Mouse (Mus musculus) hindbrain, embryonic 16.5 days (tissue): ENCODE data around the gene Mtch1. TPM values are rescaled to one million over a fixed set of nuclear protein-coding genes. Genes with fewer than 3 reads are reported as not detected.
"Not testable (repeated sequence)": the region's sequence is repeated elsewhere in the genome, so short reads cannot be mapped to it uniquely, and the experiment has no call there.

ENCODE experiments used
- ATAC-seq: fragments of 200-750 bp; cut with Nextera tagmentation; 2 replicates; pipeline ENCODE4 v1.8.0; 2017; ENCODE audit warnings: moderate TSS enrichment, moderate library complexity
- H3K27ac ChIP-seq: fragments of 300-500 bp; sonication (generic); 2 replicates; pipeline ENCODE4 v1.5.1; 2014; ENCODE audit warnings: low read depth, mild to moderate bottlenecking, control low read depth, low read length, moderate library complexity
- H3K27me3 ChIP-seq: fragments of 300-500 bp; sonication (generic); replicated peaks from 2 replicates; pipeline ENCODE4 v1.6.1; 2014; ENCODE audit warnings: low read length; ENCODE audit not compliant: control insufficient read depth, insufficient read depth
- H3K36me3 ChIP-seq: fragments of 300-500 bp; sonication (generic); 2 replicates; pipeline ENCODE4 v1.6.1; 2014; ENCODE audit warnings: mild to moderate bottlenecking, low read length, moderate library complexity, mixed read lengths; ENCODE audit not compliant: control insufficient read depth, insufficient read depth
- H3K4me1 ChIP-seq: fragments of 300-500 bp; sonication (generic); 2 replicates; pipeline ENCODE4 v1.6.1; 2014; ENCODE audit warnings: low read depth, low read length; ENCODE audit not compliant: control insufficient read depth, insufficient read depth
- H3K4me2 ChIP-seq: fragments of 300-500 bp; sonication (generic); 2 replicates; pipeline ENCODE4 v1.6.1; 2014; ENCODE audit warnings: mild to moderate bottlenecking, low read length, control low read depth, moderate library complexity
- H3K4me3 ChIP-seq: fragments of 300-500 bp; sonication (generic); 2 replicates; pipeline ENCODE4 v1.5.1; 2014; ENCODE audit warnings: mild to moderate bottlenecking, low read length, control low read depth, moderate library complexity
- H3K9ac ChIP-seq: fragments of 300-500 bp; sonication (generic); 2 replicates; pipeline ENCODE4 v1.6.1; 2014; ENCODE audit warnings: low read depth, mild to moderate bottlenecking, control low read depth, low read length, moderate library complexity
- H3K9me3 ChIP-seq: fragments of 300-500 bp; sonication (generic); 2 replicates; pipeline ENCODE4 v1.6.1; 2014; ENCODE audit warnings: mild to moderate bottlenecking, low read length, moderate library complexity; ENCODE audit not compliant: control insufficient read depth
- WGBS: fragments of 180-500 bp; shearing (Covaris S2); extraction: QIAGEN DNeasy Blood & Tissue Kit; methylation state at CpG from one replicate; pipeline ENCODE4 v1.1.7; 2014; 5-methylcytosine and 5-hydroxymethylcytosine counted together
- polyA plus RNA-seq: library from polyadenylated mRNA; unstranded; fragments of >200 nt; fragmentation: Nextera tagmentation; extraction: Ambion mirVana; gene quantifications from 2 replicates; pipeline ENCODE4 v1.2.1, GENCODE M21; 2015

The Mtch1 gene
- polyA plus RNA-seq, 1 experiment from 2014 or later: 328 TPM

GRCm38 (mm10) chr17:29319881-29320639 is 27.7 kb downstream of the Mtch1 start:
- H3K27ac ChIP-seq: no peak overlapping the region
- H3K9me3 ChIP-seq: no peaks in the 10 kb centered on the region
- H3K4me1 ChIP-seq: no peaks in the 10 kb centered on the region
- H3K36me3 ChIP-seq: no peaks in the 10 kb centered on the region
- no peak overlapping the region for H3K9ac ChIP-seq
- ATAC-seq: no peak
- peaks cover 15% of the 10 kb centered on the region for H3K27me3 ChIP-seq
- H3K4me2 ChIP-seq: no peak overlapping the region
- no peak overlapping the region for H3K4me3 ChIP-seq
- WGBS: 78% methylated on average over 8 of the region's 8 CpGs

GRCm38 (mm10) chr17:29319476-29319875 is 28.3 kb downstream of the Mtch1 start:
- Histone ChIP-seq H3K27me3 (peaks cover 15% of the 10 kb centered on the region), H3K4me2 (no peak overlapping the region), H3K36me3 (no peaks in the 10 kb centered on the region), H3K4me3 (no peak overlapping the region), H3K9me3 (no peaks in the 10 kb centered on the region), H3K9ac (no peak overlapping the region), H3K4me1 (no peaks in the 10 kb centered on the region), H3K27ac (no peak overlapping the region)
- no peak for ATAC-seq
- WGBS: 94% methylated on average over 7 of the region's 7 CpGs

GRCm38 (mm10) chr17:29318731-29319250 is 28.9 kb downstream of the Mtch1 start:
- H3K36me3 ChIP-seq: no peaks in the 10 kb centered on the region
- ATAC-seq: no peak
- no peaks in the 10 kb centered on the region for H3K4me1 ChIP-seq
- 48% methylated on average over 6 of the region's 6 CpGs for WGBS
- no peak overlapping the region for H3K4me2 ChIP-seq
- H3K27ac ChIP-seq: no peak overlapping the region
- no peak overlapping the region for H3K4me3 ChIP-seq
- peaks cover 15% of the 10 kb centered on the region for H3K27me3 ChIP-seq
- no peaks in the 10 kb centered on the region for H3K9me3 ChIP-seq
- H3K9ac ChIP-seq: no peak overlapping the region

DNA sequence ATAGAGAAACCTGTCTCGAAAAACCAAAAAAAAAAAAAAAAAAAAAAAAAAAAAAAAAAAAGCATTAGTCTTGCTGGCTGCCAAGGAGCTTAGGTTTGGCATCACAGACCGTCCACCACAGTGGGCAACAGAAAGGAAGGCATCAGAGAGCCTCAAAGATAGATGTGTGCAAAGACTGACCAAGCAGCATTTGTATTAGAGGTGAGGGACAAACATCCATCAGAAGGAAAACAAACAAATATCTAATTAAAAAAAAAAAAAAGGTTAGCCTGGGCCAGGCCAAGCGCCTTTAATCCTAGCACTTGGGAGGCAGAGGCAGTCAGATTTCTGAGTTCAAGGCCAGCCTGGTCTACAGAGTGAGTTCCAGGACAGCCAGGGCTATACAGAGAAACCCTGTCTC is 30.4 kb downstream of the Mtch1 start, which contains the start of gene Pi16:
Gene Pi16 (plus strand): TSS at position 301 of the 400 bp plus-strand sequence.
- peaks cover 12% of the 10 kb centered on the region for H3K27me3 ChIP-seq
- H3K36me3 ChIP-seq, H3K27ac ChIP-seq, H3K4me2 ChIP-seq, H3K9me3 ChIP-seq, H3K4me3 ChIP-seq, H3K9ac ChIP-seq, H3K4me1 ChIP-seq, ATAC-seq: not testable (repeated sequence)
- 82% methylated on average over 3 of the region's 3 CpGs for WGBS

DNA sequence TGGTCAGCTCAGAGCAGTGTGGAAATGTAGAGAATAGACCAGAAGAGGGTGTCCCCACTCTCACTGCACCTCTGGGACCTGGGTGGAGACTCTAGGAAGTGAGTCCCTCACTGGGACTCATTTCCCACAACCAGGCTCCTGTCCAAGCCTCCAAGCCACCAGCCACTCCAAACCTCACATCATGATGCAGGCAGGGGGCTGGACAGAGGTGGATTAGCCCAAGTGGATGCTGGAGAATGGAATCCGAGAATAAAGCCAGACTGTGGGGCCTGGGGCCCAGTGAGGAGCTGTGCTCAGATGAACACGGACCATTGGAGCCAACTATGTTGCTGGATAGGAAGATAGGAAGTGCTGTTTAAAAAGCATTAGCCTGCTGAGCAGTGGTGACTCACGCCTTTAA is 30.8 kb downstream of the Mtch1 start:
- Histone ChIP-seq H3K4me3 (no peak overlapping the region), H3K4me2 (no peak overlapping the region), H3K36me3 (no peaks in the 10 kb centered on the region), H3K27ac (no peak overlapping the region), H3K9me3 (no peaks in the 10 kb centered on the region), H3K9ac (no peak overlapping the region), H3K4me1 (no peaks in the 10 kb centered on the region), H3K27me3 (peaks cover 9% of the 10 kb centered on the region)
- ATAC-seq: no peak
- 74% methylated on average over 3 of the region's 3 CpGs for WGBS

DNA sequence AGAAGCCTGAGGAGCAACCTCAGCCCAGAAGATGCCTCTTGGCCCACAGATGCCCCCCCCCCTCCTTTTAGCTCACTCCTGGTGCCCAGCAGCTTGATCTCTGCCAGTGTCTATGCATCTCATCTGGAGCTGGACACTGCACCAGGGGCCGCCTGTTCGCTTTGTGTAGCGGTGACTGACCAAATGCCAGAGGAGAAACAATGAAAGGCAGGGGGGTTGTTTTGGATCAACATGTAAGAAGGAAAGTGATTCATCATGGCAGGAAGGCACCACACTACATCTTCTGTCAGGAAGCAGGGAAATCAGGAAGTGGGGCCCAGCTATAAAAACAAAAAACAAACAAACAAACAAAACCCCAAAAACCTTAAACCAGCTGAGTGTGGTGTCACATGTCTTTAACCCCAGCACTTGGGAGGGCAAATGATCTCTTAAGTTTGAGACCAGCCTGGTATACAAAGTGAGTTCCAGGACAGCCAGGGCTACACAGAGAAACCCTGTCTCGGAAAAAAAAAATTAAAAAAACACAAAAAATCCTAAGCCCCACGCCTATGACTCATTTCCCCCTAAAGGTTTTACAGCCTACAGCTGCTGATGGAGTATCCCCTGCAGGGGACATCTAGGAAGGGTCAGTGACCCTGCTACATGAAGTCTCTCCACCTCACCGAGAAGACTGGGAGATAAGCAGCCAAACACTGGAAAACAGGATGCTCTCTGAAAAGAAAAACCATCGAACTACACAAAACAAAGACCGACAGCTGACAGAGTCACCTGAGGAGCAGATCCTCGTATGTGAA is 31.9 kb downstream of the Mtch1 start:
- Histone ChIP-seq H3K4me3 (no peak overlapping the region), H3K9ac (no peak overlapping the region), H3K4me1 (no peaks in the 10 kb centered on the region), H3K36me3 (no peaks in the 10 kb centered on the region), H3K4me2 (no peak overlapping the region), H3K27ac (no peak overlapping the region), H3K9me3 (no peaks in the 10 kb centered on the region), H3K27me3 (peaks cover 2% of the 10 kb centered on the region)
- 38% methylated on average over 9 of the region's 9 CpGs for WGBS
- ATAC-seq: no peak

DNA sequence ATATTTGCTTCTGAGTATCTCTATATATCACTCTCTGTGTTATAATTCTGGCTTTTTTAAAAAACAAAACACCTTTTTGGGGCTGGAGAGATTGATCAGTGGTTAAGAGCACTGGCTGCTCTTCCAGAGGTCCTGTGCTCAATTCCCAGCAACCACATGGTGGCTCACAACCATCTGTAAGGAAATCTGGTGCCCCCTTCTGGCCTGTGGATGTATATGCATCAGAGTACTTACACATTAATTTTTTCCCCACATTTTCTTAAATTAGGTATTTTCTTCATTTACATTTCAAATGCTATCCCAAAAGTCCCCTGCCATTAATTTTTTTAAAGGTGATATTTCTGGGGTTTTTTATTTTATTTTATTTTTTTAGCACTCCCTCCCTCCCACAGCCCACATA is 34.4 kb downstream of the Mtch1 start:
- H3K9ac ChIP-seq: no peak overlapping the region
- ATAC-seq: no peak
- H3K27me3 ChIP-seq: no peaks in the 10 kb centered on the region
- H3K9me3 ChIP-seq: no peaks in the 10 kb centered on the region
- no peak overlapping the region for H3K4me2 ChIP-seq
- no peaks in the 10 kb centered on the region for H3K4me1 ChIP-seq
- H3K4me3 ChIP-seq: no peak overlapping the region
- H3K36me3 ChIP-seq: no peaks in the 10 kb centered on the region
- H3K27ac ChIP-seq: no peak overlapping the region

DNA sequence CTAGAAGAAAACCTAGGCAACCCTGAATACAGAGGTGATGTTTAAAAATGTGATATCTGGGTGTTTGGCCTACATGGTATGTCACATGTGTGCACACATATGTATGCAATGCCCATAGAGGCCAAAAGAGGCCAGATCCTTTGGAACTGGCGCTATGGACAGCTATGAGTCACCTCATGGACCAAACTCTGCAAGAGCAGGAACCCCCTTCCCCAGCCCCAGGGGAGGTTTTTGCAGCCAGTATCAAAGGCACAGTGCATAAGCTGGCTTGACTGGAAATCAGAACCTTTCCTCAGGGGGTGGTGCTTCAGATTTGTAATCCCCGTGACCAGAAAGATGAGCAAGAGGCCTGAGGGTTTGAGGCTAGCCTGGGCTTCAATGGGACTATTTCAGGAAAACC is 35.7 kb downstream of the Mtch1 start:
- Histone ChIP-seq H3K4me3 (no peak overlapping the region), H3K36me3 (no peaks in the 10 kb centered on the region), H3K4me2 (no peak overlapping the region), H3K27me3 (no peaks in the 10 kb centered on the region), H3K9me3 (no peaks in the 10 kb centered on the region), H3K4me1 (no peaks in the 10 kb centered on the region), H3K27ac (no peak overlapping the region), H3K9ac (no peak overlapping the region)
- ATAC-seq: no peak
- 90% methylated on average over 2 of the region's 2 CpGs for WGBS

DNA sequence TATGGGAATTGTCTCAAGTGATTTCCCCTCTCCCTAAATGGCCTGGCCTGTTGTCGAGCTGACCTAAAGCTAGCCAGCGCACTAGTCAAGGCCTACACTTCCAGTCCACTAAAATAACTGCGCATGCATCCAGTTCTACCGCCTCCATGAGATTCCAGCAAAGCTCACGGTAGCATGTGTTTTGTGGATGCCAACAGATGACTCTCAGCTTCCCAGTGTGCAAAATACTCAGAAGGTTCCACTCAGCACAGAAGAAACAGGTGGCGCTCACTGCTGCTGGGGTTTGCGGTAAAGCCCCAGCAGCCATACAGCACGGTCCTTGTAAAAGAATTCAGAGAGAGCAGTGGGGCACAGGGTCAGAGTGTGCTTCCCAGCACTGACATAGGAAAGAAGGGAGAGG is 36.1 kb downstream of the Mtch1 start:
- H3K27me3 ChIP-seq: no peaks in the 10 kb centered on the region
- H3K9me3 ChIP-seq: no peaks in the 10 kb centered on the region
- H3K4me1 ChIP-seq: no peaks in the 10 kb centered on the region
- no peak overlapping the region for H3K4me2 ChIP-seq
- WGBS: 89% methylated on average over 8 of the region's 8 CpGs
- H3K27ac ChIP-seq: no peak overlapping the region
- no peaks in the 10 kb centered on the region for H3K36me3 ChIP-seq
- H3K9ac ChIP-seq: no peak overlapping the region
- ATAC-seq: no peak
- no peak overlapping the region for H3K4me3 ChIP-seq
